In the genomic region with DNA sequence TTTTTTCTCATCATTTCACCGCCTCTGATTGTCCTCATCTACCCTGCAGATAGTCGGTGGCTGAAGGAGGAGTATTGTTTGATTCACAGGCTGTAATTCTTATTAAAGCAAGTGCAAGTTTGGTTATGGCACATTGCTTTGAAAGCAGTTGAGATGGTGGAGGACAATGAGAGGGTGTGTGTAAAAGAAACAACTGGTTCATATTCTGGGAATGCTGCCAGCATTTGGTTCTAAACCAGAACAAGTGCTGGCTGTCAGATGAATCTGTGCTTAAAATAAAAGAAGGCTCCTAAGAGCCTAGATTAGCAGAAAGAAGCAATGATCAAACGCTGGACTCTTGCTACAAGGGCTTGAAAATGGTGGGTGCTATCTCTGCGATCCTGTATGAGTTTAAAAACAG, we compare ENCODE assay signal across 10 mouse cellular contexts.
A peak's percentile ranks its signal among the peaks of the same experiment; 100 is the strongest.
DNase-seq lines count a peak whose midpoint lies in the region; ATAC-seq and TF ChIP-seq lines count a peak whose summit lies in the region.
"Had no signal": no experiment of that assay in that cellular context is flagged by ENCODE, and none has a peak within 500 bp of the region (broad histone marks: within the 10 kb centered on the region; RNA-seq: fewer than 3 reads in every experiment).

No protein-coding gene starts in this region.

- peaks cover 6% of the 10 kb centered on the region for H3K4me1 ChIP-seq in embryonic facial prominence, embryonic 14.5 days (ENCODE audit: control insufficient read depth, insufficient read depth, low read length)
- 0 out of 2 replicates have a peak, but pooled peaks cover 2% of the 10 kb centered on the region for H3K4me1 ChIP-seq in embryonic facial prominence, embryonic 10.5 days
- H3K4me1 ChIP-seq in midbrain, postnatal 0 days (ENCODE audit: insufficient read depth, low read length): no peaks in the 10 kb centered on the region
- H3K4me1 ChIP-seq in midbrain, embryonic 16.5 days (ENCODE audit: control insufficient read depth, insufficient read depth, low read length): 0 out of 2 replicates have a peak, but pooled peaks cover 9% of the 10 kb centered on the region
- H3K4me1 ChIP-seq in thymus, adult 2 months (replicated peaks; ENCODE audit: control insufficient read depth, insufficient read depth, low read length): no peaks in the 10 kb centered on the region

- no peak overlapping the region for H3K9ac ChIP-seq in embryonic facial prominence, embryonic 14.5 days (ENCODE audit: low read depth, low read length)
- H3K9ac ChIP-seq in midbrain, postnatal 0 days (replicated peaks; ENCODE audit: low read length, poor library complexity, severe bottlenecking): no peak overlapping the region
- H3K9ac ChIP-seq in midbrain, embryonic 16.5 days (ENCODE audit: low read depth, low read length): no peak overlapping the region

- peaks cover 4% of the 10 kb centered on the region for H3K9me3 ChIP-seq in embryonic facial prominence, embryonic 14.5 days (ENCODE audit: control insufficient read depth, low read length)
- H3K9me3 ChIP-seq in embryonic facial prominence, embryonic 10.5 days: no peaks in the 10 kb centered on the region
- no peaks in the 10 kb centered on the region for H3K9me3 ChIP-seq in midbrain, postnatal 0 days (ENCODE audit: low read length)
- no peaks in the 10 kb centered on the region for H3K9me3 ChIP-seq in midbrain, embryonic 16.5 days (replicated peaks; ENCODE audit: control insufficient read depth, low read length, poor library complexity, severe bottlenecking)

- H3K36me3 ChIP-seq in embryonic facial prominence, embryonic 14.5 days (ENCODE audit: control insufficient read depth, insufficient read depth, low read length): no peaks in the 10 kb centered on the region
- no peaks in the 10 kb centered on the region for H3K36me3 ChIP-seq in embryonic facial prominence, embryonic 10.5 days (replicated peaks)
- no peaks in the 10 kb centered on the region for H3K36me3 ChIP-seq in midbrain, postnatal 0 days (ENCODE audit: insufficient read depth, low read length)
- H3K36me3 ChIP-seq in midbrain, embryonic 16.5 days (ENCODE audit: control insufficient read depth, insufficient read depth, low read length): no peaks in the 10 kb centered on the region
- H3K36me3 ChIP-seq in thymus, adult 2 months (ENCODE audit: control insufficient read depth, insufficient read depth, low read length): no peaks in the 10 kb centered on the region

- no peak overlapping the region for H3K4me3 ChIP-seq in embryonic facial prominence, embryonic 14.5 days (ENCODE audit: low read depth, low read length)
- H3K4me3 ChIP-seq in embryonic facial prominence, embryonic 10.5 days: no peak overlapping the region
- H3K4me3 ChIP-seq in midbrain, postnatal 0 days (ENCODE audit: low read depth, low read length): no peak overlapping the region
- H3K4me3 ChIP-seq in midbrain, embryonic 16.5 days (ENCODE audit: low read depth, low read length): no peak overlapping the region
- H3K4me3 ChIP-seq in thymus, adult 2 months (ENCODE audit: control insufficient read depth, insufficient read depth, low read length): no peak overlapping the region

- WGBS in embryonic facial prominence, embryonic 14.5 days: 54% methylated on average over 4 of the region's 4 CpGs
- 81% methylated on average over 4 of the region's 4 CpGs for WGBS in embryonic facial prominence, embryonic 10.5 days
- WGBS in midbrain, postnatal 0 days: 49% methylated on average over 4 of the region's 4 CpGs
- WGBS in midbrain, embryonic 16.5 days: 48% methylated on average over 4 of the region's 4 CpGs
- WGBS in thymus, adult 2 months: 92% methylated on average over 4 of the region's 4 CpGs

- H3K27ac ChIP-seq in embryonic facial prominence, embryonic 14.5 days (replicated peaks; ENCODE audit: low read depth, low read length): no peak overlapping the region
- H3K27ac ChIP-seq in embryonic facial prominence, embryonic 10.5 days (replicated peaks): no peak overlapping the region
- no peak overlapping the region for H3K27ac ChIP-seq in midbrain, postnatal 0 days (ENCODE audit: low read depth, low read length)
- H3K27ac ChIP-seq in midbrain, embryonic 16.5 days (ENCODE audit: low read length): no peak overlapping the region
- no peak overlapping the region for H3K27ac ChIP-seq in thymus, adult 2 months (ENCODE audit: control insufficient read depth, insufficient read depth, low read length)

- 0 out of 2 replicates have a peak, but pooled peaks cover 4% of the 10 kb centered on the region for H3K27me3 ChIP-seq in embryonic facial prominence, embryonic 14.5 days (replicated peaks; ENCODE audit: control insufficient read depth, insufficient read depth, low read length)
- no peaks in the 10 kb centered on the region for H3K27me3 ChIP-seq in embryonic facial prominence, embryonic 10.5 days (replicated peaks; ENCODE audit: low read depth, poor library complexity, severe bottlenecking)
- no peaks in the 10 kb centered on the region for H3K27me3 ChIP-seq in midbrain, postnatal 0 days (ENCODE audit: insufficient read depth, low read length)
- no peaks in the 10 kb centered on the region for H3K27me3 ChIP-seq in midbrain, embryonic 16.5 days (ENCODE audit: control insufficient read depth, insufficient read depth, low read depth, low read length)
- H3K27me3 ChIP-seq in thymus, adult 2 months (ENCODE audit: control insufficient read depth, insufficient read depth, low read length): no peaks in the 10 kb centered on the region

- TF ChIP-seq POLR2A in thymus, adult 2 months (IDR thresholded peaks at IDR 0.05; ENCODE audit: control insufficient read depth, extremely low read depth, insufficient read depth, low read length, poor library complexity): no peak

- TF ChIP-seq CTCF in midbrain, postnatal 0 days (IDR thresholded peaks at IDR 0.05): no peak
- no peak for TF ChIP-seq CTCF in thymus, adult 2 months (IDR thresholded peaks at IDR 0.05; ENCODE audit: borderline replicate concordance, control insufficient read depth, extremely low read depth, insufficient read depth, low read length, poor library complexity)

- 0 out of 2 replicates have a peak, but pooled peaks have one; percentile 32 for ATAC-seq in embryonic facial prominence, embryonic 14.5 days (ENCODE audit: low read depth)
- ATAC-seq in midbrain, postnatal 0 days (ENCODE audit: low FRiP score): no peak
- no peak; the same call in 1 of the 2 replicates for ATAC-seq in midbrain, embryonic 16.5 days

- H3K4me2 ChIP-seq in embryonic facial prominence, embryonic 14.5 days (ENCODE audit: low read depth, low read length): no peak overlapping the region
- H3K4me2 ChIP-seq in midbrain, postnatal 0 days (ENCODE audit: low read depth, low read length, poor library complexity, severe bottlenecking): no peak overlapping the region
- no peak overlapping the region for H3K4me2 ChIP-seq in midbrain, embryonic 16.5 days (ENCODE audit: low read length)
- H3K4me2 ChIP-seq: liver, embryonic 11.5 days had no signal

- peak; percentile 93 for DNase-seq in embryonic facial prominence, embryonic 14.5 days (ENCODE audit: low spot score)
- DNase-seq in embryonic facial prominence, embryonic 10.5 days (ENCODE audit: low spot score): no peak
- DNase-seq in midbrain, postnatal 0 days (ENCODE audit: low spot score): peak; percentile 41
- DNase-seq in layer of hippocampus, adult 9-10 months (ENCODE audit: low spot score): peak; percentile 46
- DNase-seq in skeletal muscle tissue, adult 2 months (ENCODE audit: low read depth, low spot score): peak; percentile 24
- DNase-seq in urinary bladder, postnatal 4 days (ENCODE audit: low spot score in 2 of 2): no peak
- DNase-seq in thymus, adult 2 months: no peak
- DNase-seq: spleen, adult 18-20 months had no signal

Comparison
In these comparisons a context has a peak if more than half of its experiments do, and no peak if none do; other contexts are left out.
1. DNase-seq: peak in embryonic facial prominence, embryonic 14.5 days (single experiment), midbrain, postnatal 0 days (single experiment), layer of hippocampus, adult 9-10 months (single experiment) and skeletal muscle tissue, adult 2 months (single experiment); none in embryonic facial prominence, embryonic 10.5 days (single experiment), urinary bladder, postnatal 4 days (0 of 2) and thymus, adult 2 months (single experiment).